Mouse (Mus musculus): ENCODE measurements around the gene Tax1bp3.

DNA sequence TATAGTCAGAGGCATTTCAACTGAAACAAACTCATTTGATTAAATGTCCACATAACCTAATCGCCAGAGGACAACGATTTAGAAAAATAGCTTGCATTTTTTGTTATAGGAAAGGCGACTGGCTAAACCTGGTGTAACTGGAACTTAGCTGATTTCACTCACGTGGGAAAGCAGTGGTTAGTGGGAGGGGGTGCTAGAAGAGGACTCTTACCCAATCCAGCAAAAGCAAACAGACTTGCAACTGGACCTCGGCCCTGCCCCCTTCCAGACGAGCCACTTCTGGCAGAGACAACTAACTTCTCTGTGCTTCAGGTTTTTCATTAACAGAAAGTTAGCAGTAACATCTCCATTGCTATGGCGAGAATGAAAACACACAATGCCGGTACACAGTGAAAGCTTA, 1.3 kb upstream of the Tax1bp3 start:
- TF ChIP-seq MAX (IDR thresholded peaks at IDR 0.05; ENCODE audit: low read depth) (no peak), MYOD1 (IDR thresholded peaks at IDR 0.05; ENCODE audit: control insufficient read depth in 1 of 3, insufficient read length in 2 of 3, low read depth in 2 of 3) (no peak), POLR2A (IDR thresholded peaks at IDR 0.05; ENCODE audit: insufficient read length, low read depth) (no peak), USF1 (IDR thresholded peaks at IDR 0.05; ENCODE audit: low read depth) (no peak), E2F4 (IDR thresholded peaks at IDR 0.05; ENCODE audit: insufficient read depth) (no peak), SRF (IDR thresholded peaks at IDR 0.05; ENCODE audit: control insufficient read depth, insufficient read length, low read depth) (no peak), POLR2AphosphoS2 (IDR thresholded peaks at IDR 0.05; ENCODE audit: insufficient read length, low read depth) (no peak), MYOG (IDR thresholded peaks at IDR 0.05; ENCODE audit: control insufficient read depth in 1 of 3, insufficient read depth in 1 of 3, insufficient read length in 2 of 3, low read depth in 2 of 3) (no peak), TCF12 (IDR thresholded peaks at IDR 0.05; ENCODE audit: insufficient read depth, poor library complexity, severe bottlenecking) (no peak), TCF3 (IDR thresholded peaks at IDR 0.05; ENCODE audit: insufficient read length, low read depth) (no peak)

All from myocyte (in vitro differentiated cells).